Mouse (Mus musculus) kidney, postnatal 14 days (tissue): Measurements from ENCODE around the gene Zfp968.
"Not testable (repeated sequence)": the region's sequence is repeated elsewhere in the genome, so short reads cannot be mapped to it uniquely, and the experiment has no call there.

Experiments
- DNase-seq: peaks from one replicate; pipeline ENCODE4 v3.0.0; 2022; ENCODE audit warnings: mixed read lengths

Zfp968 gene

DNA sequence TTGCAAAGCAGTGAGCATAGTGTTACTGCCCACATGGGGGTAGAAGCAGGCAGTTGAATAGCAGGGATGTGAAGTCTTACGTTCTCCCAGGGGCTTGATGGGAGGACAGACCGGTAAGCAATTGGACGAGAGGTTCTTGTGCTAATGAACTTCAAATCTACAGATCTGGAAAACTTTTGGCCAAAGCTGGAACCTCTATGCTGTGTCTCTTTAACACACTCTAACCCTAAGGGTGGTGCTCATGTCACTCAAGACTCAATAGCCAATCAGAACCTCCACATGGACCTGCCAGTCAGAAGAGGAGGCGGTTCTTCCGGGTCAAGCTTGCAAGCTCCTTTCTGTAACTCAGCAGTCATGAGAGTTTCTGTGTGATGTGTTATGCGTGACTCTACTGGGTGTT is at the start of gene Zfp968:
TSS of gene Zfp968 (plus strand) at position 301 of the 400 bp plus-strand sequence.
- not testable (repeated sequence) for DNase-seq

- not testable (repeated sequence) for DNase-seq
Measured at GRCm38 (mm10) chr2:175338097-175338496, 34.1 kb upstream of the Zfp968 start, which contains the start of gene Gm4631. Gene Gm4631 (minus strand): TSS chr2:175338197.
